Mouse (Mus musculus) gastrocnemius, postnatal 14 days (tissue): ENCODE data around the gene Sytl1. TPM values are rescaled to one million over a fixed set of nuclear protein-coding genes. Genes with fewer than 3 reads are reported as not detected.

Source experiments
- total RNA-seq, 2 experiments: library from RNA; stranded (reverse); gene quantifications; 2 replicates each; pipeline ENCODE4 v1.2.3; 2021

Gene Sytl1
- total RNA-seq, 2 experiments from 2014 or later, result 0.49 to 0.62 TPM

Other genes starting within 250 kb of the Sytl1 start
- gene Wasf2, start 132.6 kb downstream of the Sytl1 start, total RNA-seq, result 10 to 100 TPM; 53.8 to 63.9 TPM
- gene Cd164l2, start 51.0 kb downstream of the Sytl1 start, total RNA-seq, result not detected
- gene Gpr3, start 50.6 kb downstream of the Sytl1 start, total RNA-seq, result not detected
- gene Map3k6, start 22.3 kb downstream of the Sytl1 start, total RNA-seq, result 10 to 100 TPM in 1 of 2 experiments, 1 to 10 TPM in 1; 4.0 to 15.3 TPM
- 10 to 100 TPM; 21.1 to 22.6 TPM for gene Tmem222, start 14.7 kb upstream of the Sytl1 start, total RNA-seq
- 10 to 100 TPM; 49.4 to 54.9 TPM for gene Wdtc1, start 90.4 kb upstream of the Sytl1 start, total RNA-seq
- 10 to 100 TPM in 1 of 2 experiments, 1 to 10 TPM in 1; 10.0 to 12.8 TPM for gene Slc9a1, start 106.6 kb upstream of the Sytl1 start, total RNA-seq
- 1 to 10 TPM in 1 of 2 experiments, under 1 TPM in 1; 0.21 to 1.0 TPM for gene Tent5b, start 217.0 kb upstream of the Sytl1 start, total RNA-seq
- 1 to 10 TPM; 1.1 to 1.7 TPM for gene Trnp1, start 235.4 kb upstream of the Sytl1 start, total RNA-seq